Mouse (Mus musculus) bone marrow macrophage, adult 2 months (primary cell): Measurements from ENCODE around the gene Capzb.

ENCODE experiments used
- CTCF ChIP-seq: IDR thresholded peaks from 2 replicates; pipeline ENCODE4 v1.5.1; 2012; ENCODE audit warnings: low read depth, mild to moderate bottlenecking, low read length, moderate library complexity
- POLR2A ChIP-seq: IDR thresholded peaks from 2 replicates; pipeline ENCODE4 v1.6.1; 2012; ENCODE audit warnings: mild to moderate bottlenecking, low read depth, low read length, borderline replicate concordance

DNA sequence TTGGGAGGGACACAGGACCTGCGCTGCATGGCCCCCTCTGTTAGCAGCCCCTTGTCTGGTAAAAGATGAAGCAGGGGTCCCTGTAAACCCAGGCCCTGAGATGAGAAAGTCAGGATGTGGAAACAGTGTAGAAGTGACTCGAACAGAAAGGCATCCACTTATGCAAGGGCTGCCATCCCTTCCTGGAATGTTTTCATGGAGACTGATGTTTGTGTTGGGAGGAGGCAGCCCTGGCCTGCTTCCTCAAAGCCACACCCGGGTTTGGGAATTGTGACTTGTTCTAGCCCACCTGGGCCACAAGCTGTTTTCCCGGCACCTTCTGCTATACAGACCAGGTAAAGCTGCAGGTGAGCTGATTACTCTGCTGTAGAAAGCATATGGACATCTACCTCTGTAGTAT is 63.4 kb downstream of the Capzb start:
- TF ChIP-seq POLR2A (no peak), CTCF (no peak)
